Mouse (Mus musculus) liver (tissue): Measurements from ENCODE around the gene 1110051M20Rik.
"Not testable (repeated sequence)": the region's sequence is repeated elsewhere in the genome, so short reads cannot be mapped to it uniquely, and the experiment has no call there.

ENCODE experiments used
- DNase-seq: peaks from one replicate; pipeline ENCODE4 v3.0.0-alpha.2; 2020; ENCODE audit warnings: mixed read lengths

The 1110051M20Rik gene

GRCm38 (mm10) chr2:91257126-91257980, 187.2 kb downstream of the 1110051M20Rik start:
- DNase-seq, result peak; percentile 56

DNA sequence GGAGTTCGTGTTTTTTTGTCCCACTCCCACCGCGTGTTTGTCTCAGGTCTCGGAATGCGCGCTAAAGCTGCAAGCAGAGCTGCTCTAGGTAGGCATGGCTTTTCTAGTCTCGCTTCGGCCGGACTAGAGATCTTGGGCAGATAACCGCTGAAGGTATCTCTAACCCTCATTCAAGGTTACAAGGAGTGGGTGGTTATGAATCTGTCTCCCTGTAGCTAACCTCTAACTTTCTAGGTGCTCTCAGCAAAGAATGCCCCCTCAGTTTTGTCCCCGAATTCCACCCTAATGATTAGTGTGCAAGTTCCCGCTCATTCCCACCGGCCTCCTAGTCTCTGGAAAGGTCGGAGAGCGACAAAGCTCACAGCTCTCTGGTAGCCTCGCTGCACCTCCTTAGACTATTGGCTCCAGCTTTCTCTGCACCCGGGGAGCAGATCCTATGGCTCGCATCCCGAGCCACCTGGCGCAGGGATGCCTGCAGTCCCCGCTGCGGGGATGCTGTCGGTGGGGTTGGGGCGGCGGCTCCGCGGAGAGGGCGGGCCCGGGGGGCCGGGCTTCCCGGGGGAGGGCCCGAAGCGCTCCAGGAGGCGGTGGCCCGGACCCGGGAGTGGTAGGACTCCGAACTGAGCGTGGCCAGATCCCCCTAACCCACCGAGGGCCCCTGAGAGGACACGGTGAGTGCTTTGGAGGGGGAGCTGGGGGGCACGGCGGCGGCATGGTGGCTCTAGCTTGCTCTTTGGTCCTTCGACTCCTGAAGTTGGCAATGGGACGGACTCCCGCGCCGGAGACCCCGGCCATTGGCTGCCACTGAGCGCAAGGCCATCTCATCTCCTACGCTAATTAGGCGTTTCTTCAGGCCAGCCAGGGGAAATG, 188.0 kb downstream of the 1110051M20Rik start:
- DNase-seq, result peak; percentile 55

DNA sequence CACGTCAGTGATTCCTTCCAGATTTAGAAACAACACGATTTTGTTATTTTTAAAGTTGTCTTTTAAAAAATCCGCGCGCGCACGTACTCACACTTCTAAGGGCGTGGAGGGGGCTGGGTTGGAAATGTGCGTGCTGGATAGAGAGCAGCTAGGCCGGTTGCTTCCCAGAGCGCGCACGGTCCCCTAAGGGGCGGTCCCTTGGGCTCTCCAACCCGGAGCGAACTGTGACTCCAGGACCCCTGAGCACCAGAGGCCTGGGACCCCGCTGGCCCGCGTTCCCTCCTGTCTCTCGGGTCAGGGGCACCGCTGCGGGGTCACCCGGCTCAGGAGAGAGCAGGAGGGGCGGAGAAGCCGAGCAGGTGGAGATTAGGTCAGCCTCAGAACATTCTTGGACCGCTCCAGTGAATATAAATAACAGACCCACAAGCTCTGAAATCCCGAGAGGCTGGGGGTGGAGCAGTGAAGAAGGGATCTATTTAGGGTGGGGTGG, 188.8 kb downstream of the 1110051M20Rik start, which contains the start of gene Pacsin3:
TSS of gene Pacsin3 (plus strand) at position 294 of the 490 bp plus-strand sequence.
- DNase-seq, result no peak

GRCm38 (mm10) chr2:91254725-91255380, 189.7 kb downstream of the 1110051M20Rik start:
- DNase-seq, result no peak

GRCm38 (mm10) chr2:91252512-91252911, 192.0 kb downstream of the 1110051M20Rik start:
- DNase-seq, result no peak

DNA sequence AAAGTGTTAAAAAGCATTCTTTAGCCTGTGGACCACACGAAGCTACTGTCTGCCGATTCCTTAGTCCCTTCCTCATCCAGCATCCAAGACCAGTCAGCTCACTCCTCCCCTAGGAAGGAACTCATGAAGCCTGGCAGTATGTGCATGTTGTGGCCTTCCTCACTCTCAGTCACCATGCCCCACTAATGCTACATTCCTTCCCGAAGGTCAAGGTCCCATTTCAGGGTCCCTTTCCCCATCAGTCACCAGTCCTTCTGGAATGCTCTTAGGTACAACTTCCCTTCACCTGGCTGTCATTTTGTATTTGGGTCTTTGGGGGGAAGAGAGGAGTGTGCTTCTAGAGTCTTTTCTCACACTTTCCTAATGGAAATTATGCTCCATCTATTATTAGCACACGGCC, 192.5 kb downstream of the 1110051M20Rik start:
- DNase-seq, result no peak

- DNase-seq, result no peak
Observed at GRCm38 (mm10) chr2:91248366-91248765, 196.1 kb downstream of the 1110051M20Rik start.

DNA sequence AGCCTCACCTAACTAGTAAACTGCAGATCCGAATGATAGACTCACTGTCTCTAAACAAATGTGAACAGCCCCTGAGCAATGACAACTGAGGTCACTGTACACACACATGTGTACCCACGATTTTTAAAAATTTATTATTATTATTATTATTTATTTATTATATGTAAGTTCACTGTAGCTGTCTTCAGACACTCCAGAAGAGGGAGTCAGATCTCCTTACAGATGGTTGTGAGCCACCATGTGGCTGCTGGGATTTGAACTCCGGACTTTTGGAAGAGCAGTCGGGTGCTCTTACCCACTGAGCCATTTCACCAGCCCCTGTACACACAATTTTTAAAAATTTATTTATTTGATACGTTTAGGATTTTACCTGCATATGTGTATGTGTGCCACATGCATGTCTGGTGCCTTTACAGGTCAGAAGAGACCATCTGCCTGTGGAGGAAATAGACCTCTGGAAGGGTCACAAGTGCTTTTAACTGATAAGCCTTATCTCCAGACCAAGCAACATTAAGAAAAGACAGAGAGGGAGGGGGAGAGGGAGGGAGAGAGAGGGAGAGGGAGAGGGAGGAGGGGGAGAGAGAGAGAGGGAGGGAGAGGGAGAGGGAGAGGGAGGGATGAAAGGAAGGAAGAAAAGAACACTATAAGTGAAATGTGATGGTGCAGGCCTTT, 199.8 kb downstream of the 1110051M20Rik start:
- peak; percentile 41 for DNase-seq

DNA sequence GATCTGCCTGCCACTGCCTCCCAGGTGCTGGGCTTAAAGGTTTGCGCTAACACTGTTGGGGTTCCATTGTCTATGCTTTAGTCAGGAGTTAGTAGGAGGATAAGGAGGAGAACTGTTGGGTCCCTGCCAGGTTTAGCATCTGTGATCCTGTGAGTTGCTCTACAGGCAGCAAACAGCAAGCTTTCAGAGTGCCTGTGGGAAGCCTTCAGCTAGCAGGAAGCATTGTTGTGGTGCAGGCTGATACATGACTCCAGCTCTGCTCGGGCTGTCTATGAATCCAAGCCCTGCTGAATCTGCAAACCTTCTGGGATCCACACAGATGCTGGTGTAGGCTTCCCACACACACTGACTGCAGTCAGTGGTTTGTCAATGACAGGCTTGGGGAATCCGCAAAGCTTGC, 201.1 kb downstream of the 1110051M20Rik start:
- no peak for DNase-seq

- DNase-seq, result no peak
Observed at GRCm38 (mm10) chr2:91242547-91242946, 202.0 kb downstream of the 1110051M20Rik start.

DNA sequence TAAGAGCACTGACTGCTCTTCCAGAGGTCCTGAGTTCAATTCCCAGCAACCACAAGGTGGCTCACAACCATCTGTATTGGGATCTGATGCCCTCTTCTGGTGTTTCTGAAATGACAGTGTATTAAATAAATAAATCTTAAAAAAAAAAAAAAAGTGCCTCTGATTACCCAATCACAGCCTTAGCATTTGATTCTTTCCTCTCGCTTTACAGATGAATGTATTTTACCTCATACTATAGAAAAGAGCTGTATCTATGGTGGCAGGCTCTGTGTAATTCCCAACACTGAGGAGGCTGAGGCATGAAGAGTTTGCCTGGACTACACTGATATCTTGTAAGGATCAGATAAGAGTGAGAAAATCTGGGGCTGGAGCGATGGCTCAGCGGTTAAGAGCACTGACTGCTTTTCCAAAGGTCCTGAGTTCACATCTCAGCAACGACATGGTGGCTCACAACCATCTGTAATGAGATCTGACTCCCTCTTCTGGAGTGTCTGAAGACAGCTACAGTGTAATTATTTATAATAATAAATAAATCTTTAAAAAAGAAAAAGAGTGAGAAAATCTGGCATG, 206.9 kb downstream of the 1110051M20Rik start:
- DNase-seq, result not testable (repeated sequence)

- peak; percentile 98 for DNase-seq
Observed at GRCm38 (mm10) chr2:91236601-91237510, 207.6 kb downstream of the 1110051M20Rik start, which contains the start of gene Ddb2. Gene Ddb2, minus strand, starts transcription at chr2:91236982.

DNA sequence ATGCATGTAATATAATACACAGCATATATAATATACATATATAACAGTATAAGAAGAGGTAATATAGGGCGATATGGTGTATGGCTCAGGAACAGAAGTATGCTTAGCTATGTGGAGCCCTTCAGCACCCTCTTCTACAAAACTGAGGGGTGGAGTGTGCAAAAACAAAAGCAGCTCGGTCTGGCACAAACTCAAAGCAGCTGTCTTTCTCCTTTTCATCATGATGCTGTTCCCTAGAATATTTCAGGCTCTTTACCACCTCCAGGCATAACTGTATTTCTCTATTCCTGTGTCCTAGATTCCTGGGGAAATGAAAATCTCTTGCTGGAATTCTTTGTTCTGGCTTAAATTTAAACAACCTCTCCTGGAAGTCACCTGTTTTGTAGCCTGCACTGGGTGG, 214.8 kb downstream of the 1110051M20Rik start:
- DNase-seq, result no peak
